Mouse (Mus musculus): ENCODE results near the gene Itpr2. TPM values are rescaled to one million over a fixed set of nuclear protein-coding genes. Genes with fewer than 3 reads are reported as not detected.

Itpr2 gene
- polyA plus RNA-seq, 1 experiment, result 25.5 TPM

GRCm38 (mm10) chr6:146258751-146259150 lies 243.3 kb downstream of the Itpr2 start:
- WGBS, result 96% methylated on average over 5 of the region's 5 CpGs
- TF ChIP-seq POLR2A (IDR thresholded peaks at IDR 0.05; ENCODE audit: borderline replicate concordance, extremely low read depth, low read depth, low read length) (no peak), CTCF (IDR thresholded peaks at IDR 0.05; ENCODE audit: insufficient read depth, low read length) (no peak)
- DNase-seq, result no peak

DNA sequence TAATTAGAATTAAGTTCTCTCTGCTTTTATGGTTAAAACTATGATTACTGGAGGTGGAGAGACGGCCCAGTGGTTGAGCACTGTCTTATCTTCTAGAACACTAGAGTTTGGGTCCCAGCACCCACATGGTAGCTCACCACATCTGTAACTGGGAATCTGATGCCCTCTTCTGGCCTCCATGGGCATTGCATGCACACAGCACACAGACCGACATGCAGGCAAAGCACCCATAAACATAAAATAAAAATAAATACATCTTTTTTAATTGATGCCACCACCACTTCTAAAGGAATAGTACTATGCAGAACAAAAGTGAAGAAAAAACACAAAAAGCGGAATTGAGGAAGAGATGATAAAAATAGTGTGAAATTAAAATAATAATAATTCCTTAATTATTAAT lies 243.8 kb downstream of the Itpr2 start:
- no peak for DNase-seq
- Histone ChIP-seq H3K4me3 (replicated peaks; ENCODE audit: extremely low read depth, low read depth, low read length) (no peak overlapping the region), H3K4me1 (ENCODE audit: control insufficient read depth, insufficient read depth, low read length) (peaks cover 4% of the 10 kb centered on the region; the same call in 1 of the 2 replicates)
- TF ChIP-seq CTCF (IDR thresholded peaks at IDR 0.05; ENCODE audit: insufficient read depth, low read length) (no peak), POLR2A (IDR thresholded peaks at IDR 0.05; ENCODE audit: borderline replicate concordance, extremely low read depth, low read depth, low read length) (no peak)
- 96% methylated on average over 3 of the region's 3 CpGs for WGBS

More at GRCm38 (mm10) chr6:146258751-146259150, 243.3 kb downstream of the Itpr2 start:
- no peak overlapping the region for H3K4me3 ChIP-seq (replicated peaks; ENCODE audit: extremely low read depth, low read depth, low read length)
- H3K4me1 ChIP-seq (ENCODE audit: control insufficient read depth, insufficient read depth, low read length), result peaks cover 4% of the 10 kb centered on the region; the same call in 1 of the 2 replicates

- peaks cover 4% of the 10 kb centered on the region; the same call in 1 of the 2 replicates for H3K4me1 ChIP-seq (ENCODE audit: control insufficient read depth, insufficient read depth, low read length)
- H3K4me3 ChIP-seq (replicated peaks; ENCODE audit: extremely low read depth, low read depth, low read length), result no peak overlapping the region
- TF ChIP-seq POLR2A (IDR thresholded peaks at IDR 0.05; ENCODE audit: borderline replicate concordance, extremely low read depth, low read depth, low read length) (no peak), CTCF (IDR thresholded peaks at IDR 0.05; ENCODE audit: insufficient read depth, low read length) (0 out of 2 replicates have a peak, but pooled peaks have one; percentile 23)
- DNase-seq, result no peak
- 88% methylated on average over 7 of the region's 7 CpGs for WGBS
These were observed 244.9 kb downstream of the Itpr2 start for GRCm38 (mm10) chr6:146256947-146257670.

DNA sequence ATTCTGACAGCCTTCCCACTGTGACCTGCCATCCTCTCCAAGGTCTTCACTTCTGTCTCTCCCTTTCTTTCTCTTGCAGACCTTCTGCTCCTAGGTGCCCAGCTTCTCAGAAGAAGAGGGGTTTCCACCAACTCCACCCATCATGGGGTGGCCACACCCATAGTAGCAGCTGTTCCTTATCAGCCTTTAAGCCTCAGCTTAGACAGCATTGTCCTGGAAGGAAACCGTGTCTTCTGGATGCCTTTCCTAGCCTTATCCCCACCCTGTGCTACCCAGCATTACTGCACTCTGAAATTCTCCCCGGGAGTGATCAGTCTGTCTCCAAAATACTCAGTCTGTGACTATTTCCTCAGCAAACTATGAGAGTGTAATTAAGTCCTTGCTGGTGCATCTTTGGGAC lies 245.6 kb downstream of the Itpr2 start:
- TF ChIP-seq POLR2A (IDR thresholded peaks at IDR 0.05; ENCODE audit: borderline replicate concordance, extremely low read depth, low read depth, low read length) (no peak), CTCF (IDR thresholded peaks at IDR 0.05; ENCODE audit: insufficient read depth, low read length) (no peak)
- 22% methylated on average over 2 of the region's 2 CpGs for WGBS
- no peak for DNase-seq
- Histone ChIP-seq H3K4me1 (ENCODE audit: control insufficient read depth, insufficient read depth, low read length) (peaks cover 4% of the 10 kb centered on the region; the same call in 1 of the 2 replicates), H3K4me3 (replicated peaks; ENCODE audit: extremely low read depth, low read depth, low read length) (no peak overlapping the region)

DNA sequence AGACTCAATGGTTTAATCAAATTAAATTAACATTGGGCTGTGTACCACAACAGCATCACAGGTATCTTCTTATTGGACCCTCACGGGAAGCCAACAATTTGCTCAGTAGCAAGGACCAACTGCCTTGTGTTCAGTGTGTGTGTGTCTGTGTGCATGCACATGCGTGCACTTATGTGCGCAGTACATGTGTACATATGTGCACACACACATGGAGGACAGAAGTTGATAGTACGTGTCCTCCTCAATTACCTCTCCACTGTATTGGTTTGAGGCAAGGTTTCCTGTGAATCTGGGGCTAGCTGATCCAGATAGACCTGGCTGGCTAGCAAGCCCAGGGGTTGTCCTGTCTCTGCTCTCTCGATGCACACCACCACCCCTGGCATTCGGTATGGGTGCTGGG lies 246.4 kb downstream of the Itpr2 start:
- no peak for TF ChIP-seq CTCF (IDR thresholded peaks at IDR 0.05; ENCODE audit: insufficient read depth, low read length)
- Histone ChIP-seq H3K4me3 (replicated peaks; ENCODE audit: extremely low read depth, low read depth, low read length) (no peak overlapping the region), H3K4me1 (ENCODE audit: control insufficient read depth, insufficient read depth, low read length) (peaks cover 4% of the 10 kb centered on the region; the same call in 1 of the 2 replicates)
- 95% methylated on average over 6 of the region's 6 CpGs for WGBS
- no peak for DNase-seq

- Histone ChIP-seq H3K4me1 (ENCODE audit: control insufficient read depth, insufficient read depth, low read length) (peaks cover 4% of the 10 kb centered on the region; the same call in 1 of the 2 replicates), H3K4me3 (replicated peaks; ENCODE audit: extremely low read depth, low read depth, low read length) (no peak overlapping the region)
- DNase-seq, result no peak
- no peak for TF ChIP-seq POLR2A (IDR thresholded peaks at IDR 0.05; ENCODE audit: borderline replicate concordance, extremely low read depth, low read depth, low read length)
- no peak for TF ChIP-seq CTCF (IDR thresholded peaks at IDR 0.05; ENCODE audit: insufficient read depth, low read length)
- 86% methylated on average over 9 of the region's 9 CpGs for WGBS
These were observed 247.1 kb downstream of the Itpr2 start for GRCm38 (mm10) chr6:146254931-146255330.

GRCm38 (mm10) chr6:146254216-146254820 lies 247.7 kb downstream of the Itpr2 start:
- no peak for DNase-seq
- H3K4me1 ChIP-seq (ENCODE audit: control insufficient read depth, insufficient read depth, low read length), result peaks cover 4% of the 10 kb centered on the region; the same call in 1 of the 2 replicates
- no peak overlapping the region for H3K4me3 ChIP-seq (replicated peaks; ENCODE audit: extremely low read depth, low read depth, low read length)
- WGBS, result 84% methylated on average over 3 of the region's 3 CpGs
- TF ChIP-seq CTCF (IDR thresholded peaks at IDR 0.05; ENCODE audit: insufficient read depth, low read length) (no peak), POLR2A (IDR thresholded peaks at IDR 0.05; ENCODE audit: borderline replicate concordance, extremely low read depth, low read depth, low read length) (no peak)

DNA sequence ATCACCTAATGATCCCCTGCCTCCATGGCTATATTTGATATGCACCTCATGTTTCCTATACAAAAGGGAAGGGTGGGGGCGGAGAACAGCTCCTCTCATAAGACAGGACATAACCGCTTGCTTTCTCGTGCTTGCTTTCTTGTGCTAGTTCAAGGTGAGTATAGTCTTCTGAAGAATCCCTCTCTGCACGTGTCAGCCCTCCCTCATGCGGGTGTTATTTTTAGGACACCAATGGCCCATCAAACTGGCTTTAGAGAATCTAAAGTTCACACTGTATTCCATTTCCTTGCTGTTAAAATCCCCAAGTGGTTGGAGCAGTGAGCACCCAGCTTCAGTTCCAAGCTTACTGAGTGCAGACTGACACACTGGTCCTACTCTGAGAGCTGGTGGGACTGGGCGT lies 252.9 kb downstream of the Itpr2 start:
- Histone ChIP-seq H3K4me3 (replicated peaks; ENCODE audit: extremely low read depth, low read depth, low read length) (no peak overlapping the region), H3K4me1 (ENCODE audit: control insufficient read depth, insufficient read depth, low read length) (no peaks in the 10 kb centered on the region)
- TF ChIP-seq CTCF (IDR thresholded peaks at IDR 0.05; ENCODE audit: insufficient read depth, low read length) (no peak), POLR2A (IDR thresholded peaks at IDR 0.05; ENCODE audit: borderline replicate concordance, extremely low read depth, low read depth, low read length) (no peak)
- 85% methylated on average over 6 of the region's 6 CpGs for WGBS
- DNase-seq, result no peak

DNA sequence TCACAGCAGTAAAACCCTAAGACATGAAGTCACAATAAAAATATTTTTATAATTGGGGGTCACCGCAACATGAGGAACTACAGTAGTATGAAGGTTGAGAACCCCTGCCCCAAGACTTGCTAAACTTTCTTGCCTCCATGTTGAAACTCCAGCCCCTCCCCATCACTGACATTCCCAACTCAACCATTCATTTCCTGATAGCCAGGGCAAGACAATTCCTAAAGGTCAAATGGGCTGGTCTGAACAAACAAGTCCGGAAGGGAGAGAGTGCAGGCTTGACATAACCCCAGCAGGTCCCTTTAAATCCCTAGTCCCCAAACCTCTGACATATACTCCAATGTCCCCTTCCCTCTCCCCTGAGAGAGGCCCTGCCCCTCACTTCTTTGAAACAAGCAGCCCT lies 253.7 kb downstream of the Itpr2 start:
- Histone ChIP-seq H3K4me3 (replicated peaks; ENCODE audit: extremely low read depth, low read depth, low read length) (no peak overlapping the region), H3K4me1 (ENCODE audit: control insufficient read depth, insufficient read depth, low read length) (no peaks in the 10 kb centered on the region)
- TF ChIP-seq POLR2A (IDR thresholded peaks at IDR 0.05; ENCODE audit: borderline replicate concordance, extremely low read depth, low read depth, low read length), result no peak
- TF ChIP-seq CTCF (IDR thresholded peaks at IDR 0.05; ENCODE audit: insufficient read depth, low read length), result no peak
- DNase-seq, result no peak
- 68% methylated on average over 2 of the region's 2 CpGs for WGBS

GRCm38 (mm10) chr6:146247906-146248305 lies 254.1 kb downstream of the Itpr2 start:
- no peak for DNase-seq

More at GRCm38 (mm10) chr6:146247906-146248305, 254.1 kb downstream of the Itpr2 start:
- 50% methylated on average over 1 of the region's 1 CpGs for WGBS
- Histone ChIP-seq H3K4me1 (ENCODE audit: control insufficient read depth, insufficient read depth, low read length) (no peaks in the 10 kb centered on the region), H3K4me3 (replicated peaks; ENCODE audit: extremely low read depth, low read depth, low read length) (no peak overlapping the region)
- no peak for TF ChIP-seq CTCF (IDR thresholded peaks at IDR 0.05; ENCODE audit: insufficient read depth, low read length)
- TF ChIP-seq POLR2A (IDR thresholded peaks at IDR 0.05; ENCODE audit: borderline replicate concordance, extremely low read depth, low read depth, low read length), result no peak
